Mouse (Mus musculus): ENCODE measurements around the gene Stard10.

DNA sequence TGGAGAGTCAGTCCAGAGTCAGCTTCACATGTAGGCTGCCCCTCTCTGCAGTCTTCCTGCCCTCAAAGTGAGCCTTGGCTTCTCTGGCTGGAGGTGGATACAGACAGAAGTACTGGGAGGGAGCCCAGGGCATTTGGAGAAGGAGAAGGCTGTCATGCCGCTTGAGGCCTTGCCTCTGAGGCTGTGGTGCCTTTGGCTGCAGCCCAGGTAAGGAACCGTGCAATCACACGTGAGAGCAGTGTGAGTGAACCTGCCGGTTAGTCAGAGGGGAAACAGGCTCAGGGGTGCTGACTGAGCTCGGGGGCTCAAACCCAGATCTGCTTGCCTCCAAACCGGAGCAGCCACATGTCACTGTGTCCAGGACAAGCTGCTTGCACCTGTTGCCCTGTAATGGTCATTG lies 64.6 kb downstream of the Stard10 start:
- TF ChIP-seq CTCF (IDR thresholded peaks at IDR 0.05) (no peak), POLR2A (IDR thresholded peaks at IDR 0.05; ENCODE audit: insufficient read depth, low read depth, low read length) (no peak), EP300 (IDR thresholded peaks at IDR 0.05; ENCODE audit: insufficient read depth, low read depth, low read length) (no peak)
